Mouse (Mus musculus) cortical plate, adult 2 months (tissue): ENCODE data around the gene Tex44.

ENCODE experiments used
- CTCF ChIP-seq: fragments of 200-500 bp; IDR thresholded peaks from 2 replicates; pipeline ENCODE4 v1.5.1; 2011; ENCODE audit warnings: mild to moderate bottlenecking, control low read depth, low read length; ENCODE audit not compliant: insufficient read depth; ENCODE audit errors: extremely low read depth
- POLR2A ChIP-seq: fragments of 200-500 bp; IDR thresholded peaks from 2 replicates; pipeline ENCODE4 v1.6.1; 2011; ENCODE audit warnings: mild to moderate bottlenecking, low read length, control low read depth; ENCODE audit not compliant: insufficient read depth; ENCODE audit errors: extremely low read depth

GRCm38 (mm10) chr1:86378662-86379061 lies 47.5 kb upstream of the Tex44 start:
- TF ChIP-seq CTCF (no peak), POLR2A (no peak)
